Mouse (Mus musculus) fat pad, adult 2 months (tissue): ENCODE measurements around the gene Drap1.

ENCODE experiments used
- DNase-seq: peaks from one replicate; pipeline ENCODE4 v3.0.0-alpha.2; 2011; ENCODE audit warnings: low read depth, low spot score; ENCODE audit errors: extremely low read depth

Gene Drap1

DNA sequence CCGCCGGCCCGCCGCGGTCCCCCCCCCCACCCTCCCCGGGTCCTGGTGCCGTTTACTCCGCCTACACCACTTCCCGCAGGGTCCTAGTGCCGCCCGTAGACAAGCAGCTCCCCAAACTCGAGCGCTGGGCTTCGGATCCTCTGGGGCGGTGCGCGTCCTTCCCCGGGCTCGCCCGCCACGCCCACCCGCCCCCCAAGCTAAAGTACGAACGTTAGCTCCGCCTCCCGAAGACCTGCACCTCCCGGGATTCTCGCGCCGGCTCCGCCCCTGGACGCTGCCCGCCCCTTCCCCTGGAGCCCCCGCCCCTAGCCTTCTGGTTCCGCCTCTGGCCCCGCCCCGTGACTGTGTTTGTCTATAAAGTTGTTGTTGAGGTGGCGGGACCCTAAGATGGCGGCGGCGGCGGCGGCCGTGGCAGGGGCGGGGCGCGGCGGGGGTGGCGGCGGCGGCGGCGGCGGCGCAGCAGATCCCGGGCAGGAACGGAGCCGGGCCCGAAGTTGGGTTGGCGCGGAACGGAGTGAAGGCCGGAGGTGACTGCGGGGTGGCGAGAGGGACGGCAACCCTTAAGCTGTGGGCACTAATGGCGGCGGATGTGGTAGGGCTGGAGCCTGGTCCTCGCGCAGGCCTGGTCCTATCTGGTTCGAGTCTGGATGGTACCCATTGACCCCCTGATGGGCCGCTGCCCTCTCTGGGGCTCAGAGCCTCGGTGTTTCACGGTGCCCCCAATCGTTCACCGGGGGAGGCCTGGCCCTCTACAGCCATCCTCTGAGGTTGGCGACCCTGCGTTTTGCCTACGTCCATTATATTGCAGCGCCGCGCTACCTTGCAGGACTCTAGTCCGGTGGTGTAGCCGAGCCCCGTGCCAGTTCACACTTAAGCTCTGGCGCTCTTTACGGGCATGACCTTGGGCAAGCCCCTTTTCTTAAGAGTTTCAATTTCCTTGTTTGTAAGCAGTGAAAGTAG is at the start of gene Drap1, which contains the start of gene AI837181:
TSS of gene Drap1 (minus strand) at position 198 of the 960 bp plus-strand sequence.
TSS of gene AI837181 (plus strand) at position 363 of the 960 bp plus-strand sequence.
- DNase-seq, result peak; percentile 57

DNA sequence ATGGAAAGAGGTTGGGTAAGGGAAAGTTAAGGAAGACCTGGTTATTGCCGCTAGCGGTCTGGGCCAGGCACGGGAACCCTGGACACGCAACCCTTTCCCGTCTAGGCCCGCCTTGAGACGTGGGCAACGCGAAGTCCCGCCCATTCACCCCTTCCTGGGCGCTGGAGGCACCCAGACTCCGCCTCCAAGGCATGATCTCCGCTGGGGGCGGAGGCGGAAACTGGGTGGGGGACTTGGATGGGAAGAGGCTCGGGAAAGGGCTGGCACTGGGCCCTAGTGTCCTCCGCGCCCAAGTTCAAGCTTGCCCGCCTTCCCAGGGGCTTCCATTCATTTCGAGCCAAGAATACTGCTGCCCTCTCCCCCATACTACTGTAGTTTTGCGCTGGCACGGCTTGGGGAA is 48.9 kb upstream of the Drap1 start, which contains the start of gene Efemp2:
TSS of gene Efemp2 (plus strand) at position 235 of the 400 bp plus-strand sequence.
- no peak for DNase-seq

DNA sequence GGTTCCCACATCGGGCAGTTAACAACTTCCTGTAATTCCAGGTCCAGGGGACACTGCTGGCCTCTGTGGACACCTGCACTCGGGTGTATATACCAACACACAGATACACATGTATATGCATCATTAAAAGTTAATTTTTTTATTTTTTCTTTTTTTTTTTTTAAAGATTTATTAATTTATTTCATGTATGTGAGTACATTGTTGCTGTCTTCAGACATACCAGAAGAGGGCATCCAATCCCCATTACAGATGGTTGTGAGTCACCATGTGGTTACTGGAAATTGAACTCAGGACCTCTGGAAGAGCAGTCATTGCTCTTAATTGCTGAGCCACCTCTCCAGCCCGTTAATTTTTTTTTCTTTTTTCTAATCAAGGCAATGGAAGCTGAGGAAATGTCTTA is 48.1 kb upstream of the Drap1 start:
- DNase-seq, result no peak

DNA sequence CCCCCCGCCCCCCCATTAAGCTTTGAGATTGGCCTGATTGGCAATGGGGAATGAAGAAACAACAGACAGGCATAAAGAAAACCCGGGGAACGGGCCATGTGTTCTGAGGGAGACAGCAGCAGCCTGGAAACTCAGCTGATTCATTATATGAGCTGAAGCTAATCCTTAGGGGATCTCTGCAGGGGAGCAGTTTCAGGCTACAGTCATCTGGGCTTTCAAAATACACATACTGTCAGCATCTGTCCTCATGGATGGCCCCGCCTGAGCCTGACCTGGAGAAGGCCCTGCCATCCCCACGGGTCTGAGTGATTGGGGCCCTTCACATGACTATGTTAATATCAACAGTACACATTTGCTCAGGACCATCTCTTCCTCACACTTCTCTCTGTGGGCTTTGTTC is 47.1 kb upstream of the Drap1 start:
- DNase-seq, result no peak

DNA sequence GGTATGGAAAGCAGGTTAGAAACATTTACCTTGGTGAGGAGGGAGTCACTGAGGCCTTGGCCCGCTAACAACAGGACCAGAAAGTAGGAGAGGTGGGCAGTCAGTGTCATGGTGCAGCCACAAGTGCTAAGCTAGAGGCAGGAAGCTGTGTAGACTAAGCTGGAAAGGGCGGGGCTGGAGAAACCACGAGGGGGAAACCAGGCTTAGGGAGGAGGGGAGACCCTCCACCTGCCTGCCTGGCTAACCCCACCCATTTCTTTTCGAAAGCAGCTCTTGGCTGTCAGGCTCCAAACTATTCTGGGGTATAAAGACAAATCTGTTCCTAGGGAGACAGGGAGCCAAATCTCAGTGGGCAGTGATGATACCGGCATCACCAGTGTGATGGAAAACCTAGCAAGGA is 43.6 kb upstream of the Drap1 start, which contains the start of gene Ctsw:
TSS of gene Ctsw (minus strand) at position 134 of the 400 bp plus-strand sequence.
- no peak for DNase-seq

DNA sequence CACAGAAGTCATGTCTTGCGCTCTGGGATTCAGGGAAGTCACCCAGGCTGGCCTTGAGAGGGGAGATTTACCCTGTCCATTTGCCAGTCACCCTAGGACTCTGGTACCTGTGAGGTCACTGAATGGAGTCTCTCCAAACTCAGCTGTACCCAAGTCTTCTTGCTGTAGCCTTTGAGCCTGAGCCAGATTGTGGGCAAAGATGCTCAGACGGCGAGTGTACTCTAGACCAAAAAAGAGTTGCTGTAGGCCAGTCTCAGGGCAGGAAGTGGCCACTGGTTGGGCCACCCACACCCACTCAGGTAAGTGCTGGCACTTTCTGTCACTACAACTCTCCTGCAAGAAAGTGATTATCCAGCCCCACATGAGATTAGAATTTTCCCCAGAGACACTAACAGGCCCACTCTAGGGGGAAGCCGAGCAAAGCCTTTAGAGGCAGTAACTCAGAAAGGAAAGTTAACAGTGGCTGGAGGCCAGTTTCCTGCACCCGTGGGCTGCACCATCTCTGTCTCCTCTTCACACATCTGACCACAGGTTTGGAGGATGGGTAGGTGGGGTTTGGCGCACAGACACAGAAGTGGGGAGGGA is 42.2 kb upstream of the Drap1 start:
- no peak for DNase-seq

DNA sequence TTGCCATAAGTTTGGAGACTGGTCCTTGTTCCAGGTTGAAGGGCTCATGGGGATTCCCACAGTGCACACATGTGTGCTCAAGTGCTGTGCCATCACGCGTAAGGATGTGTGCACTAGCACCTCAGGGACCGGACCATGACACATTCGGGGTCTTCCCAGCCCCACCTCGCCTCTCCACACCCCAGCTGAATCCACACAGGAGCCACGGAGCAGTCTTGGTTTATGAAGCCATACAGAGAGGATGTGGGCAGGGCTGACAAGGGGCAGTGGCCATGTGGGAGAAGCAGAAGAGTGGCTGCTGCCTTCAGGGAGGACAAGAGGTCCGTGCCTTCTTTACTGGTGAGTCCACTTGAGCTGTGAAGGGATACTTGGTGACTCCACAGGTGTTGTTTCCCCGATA is 40.3 kb upstream of the Drap1 start:
- DNase-seq, result no peak

DNA sequence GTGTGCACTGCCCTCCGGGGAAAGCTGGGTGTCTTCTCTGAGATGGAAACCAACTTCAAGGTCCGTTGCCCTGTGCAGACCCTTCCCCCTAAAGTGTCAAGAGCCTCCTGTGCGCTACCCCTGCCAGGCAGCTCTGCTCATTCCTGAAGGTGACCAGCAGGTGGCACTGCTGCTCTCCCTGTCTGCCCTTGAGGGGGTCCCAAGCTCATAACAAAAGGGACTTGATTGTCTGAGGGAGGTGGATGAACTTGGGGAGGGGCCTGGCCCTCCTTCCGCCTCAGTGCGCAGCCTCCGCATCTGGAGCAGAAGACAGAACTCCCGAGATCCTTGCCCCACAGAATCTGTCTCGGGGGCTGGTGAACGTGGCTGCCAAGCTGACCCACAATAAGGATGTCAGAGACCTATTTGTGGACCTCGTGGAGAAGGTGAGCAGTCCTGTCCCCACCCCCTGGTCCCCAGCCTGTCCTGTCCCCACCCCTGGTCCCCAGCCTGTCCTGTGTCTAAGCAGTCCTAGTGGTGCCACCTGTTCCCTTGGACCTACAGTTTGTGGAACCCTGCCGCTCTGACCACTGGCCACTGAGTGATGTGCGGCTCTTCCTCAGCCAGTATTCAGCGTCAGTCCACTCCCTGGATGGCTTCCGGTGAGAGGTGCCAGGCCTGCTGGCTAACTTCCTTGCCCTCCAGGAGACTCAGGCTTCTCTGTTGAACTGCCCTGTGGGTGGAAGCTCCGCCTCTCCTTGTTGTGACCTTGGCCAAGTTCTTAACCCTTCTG is 39.2 kb upstream of the Drap1 start:
- DNase-seq, result no peak

DNA sequence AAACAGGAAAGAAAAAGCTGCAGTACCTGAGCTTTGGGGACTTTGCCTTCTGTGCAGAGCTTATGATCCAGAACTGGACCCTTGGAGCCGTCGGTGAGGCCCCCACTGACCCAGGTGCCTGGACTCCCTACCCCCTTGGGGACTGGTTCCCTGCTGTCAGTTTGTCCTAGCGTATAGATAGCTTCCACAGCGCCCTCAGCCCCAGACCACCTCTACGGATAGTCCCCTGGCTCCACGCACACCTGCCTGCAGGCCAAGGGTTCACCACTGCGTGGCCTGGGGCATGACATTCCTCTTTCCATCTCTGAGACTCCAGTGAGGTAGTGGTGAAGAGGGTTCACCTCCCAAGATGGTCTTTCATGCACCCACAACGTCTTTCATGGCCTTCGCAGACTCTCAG is 38.4 kb upstream of the Drap1 start:
- no peak for DNase-seq

DNA sequence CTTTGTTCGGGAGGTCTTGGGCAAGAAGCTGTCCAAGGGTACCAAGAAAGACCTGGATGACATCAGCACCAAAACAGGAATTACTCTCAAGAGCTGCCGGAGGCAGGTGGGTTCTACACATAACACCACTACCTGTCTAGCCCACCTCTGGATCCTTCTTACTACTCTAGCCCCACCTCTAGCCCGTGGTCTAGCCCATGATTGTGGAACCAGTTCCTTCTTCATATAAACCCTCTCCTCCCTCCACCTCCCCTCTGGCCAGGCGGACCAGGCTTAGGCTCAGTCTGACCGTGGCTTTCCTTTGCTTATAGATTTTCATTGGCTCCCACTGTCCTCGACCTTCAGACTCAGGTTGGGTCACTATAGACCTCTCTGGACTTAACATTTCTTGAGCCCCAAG is 36.6 kb upstream of the Drap1 start:
- DNase-seq, result no peak

DNA sequence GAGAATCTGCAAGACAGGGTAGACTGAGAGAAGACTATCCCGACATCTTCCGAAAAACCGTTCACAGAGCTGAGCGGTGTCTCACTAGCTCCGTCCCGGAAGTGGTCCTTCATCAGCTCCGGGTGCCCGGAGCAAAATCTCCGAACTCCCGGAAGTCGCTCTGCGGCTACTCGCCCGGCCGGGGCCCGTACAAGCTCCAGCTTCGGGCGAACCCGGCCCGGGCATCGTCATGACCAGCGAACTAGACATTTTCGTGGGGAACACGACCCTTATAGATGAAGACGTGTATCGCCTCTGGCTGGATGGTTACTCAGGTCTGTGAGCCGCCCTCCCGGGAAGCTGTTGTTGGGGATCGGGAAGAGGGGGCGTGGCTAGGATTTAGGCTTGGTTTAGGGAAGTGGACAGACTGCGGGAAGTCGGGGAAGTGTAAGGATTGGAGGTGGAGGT is 35.7 kb upstream of the Drap1 start, which contains the start of gene Fibp:
TSS of gene Fibp (plus strand) at position 151 of the 447 bp plus-strand sequence.
- no peak for DNase-seq

DNA sequence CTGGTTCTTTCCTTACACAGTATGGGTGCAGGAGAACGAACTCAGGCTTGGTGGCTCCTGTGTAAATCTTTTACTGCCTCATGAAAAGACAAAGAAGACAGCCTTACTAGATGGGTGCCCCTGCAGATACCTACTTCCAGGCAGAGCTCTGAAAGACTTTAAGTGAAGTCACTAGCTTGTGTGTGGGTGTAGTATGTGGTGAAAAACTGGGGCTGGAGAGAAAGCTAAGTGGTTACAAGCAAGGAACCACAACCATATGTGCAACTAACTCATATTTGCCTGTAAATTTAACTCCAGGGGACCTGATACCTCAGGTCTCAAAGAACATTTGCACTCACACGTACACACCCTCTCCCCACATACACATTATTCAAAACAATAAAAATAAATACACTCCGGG is 35.1 kb upstream of the Drap1 start:
- no peak for DNase-seq

DNA sequence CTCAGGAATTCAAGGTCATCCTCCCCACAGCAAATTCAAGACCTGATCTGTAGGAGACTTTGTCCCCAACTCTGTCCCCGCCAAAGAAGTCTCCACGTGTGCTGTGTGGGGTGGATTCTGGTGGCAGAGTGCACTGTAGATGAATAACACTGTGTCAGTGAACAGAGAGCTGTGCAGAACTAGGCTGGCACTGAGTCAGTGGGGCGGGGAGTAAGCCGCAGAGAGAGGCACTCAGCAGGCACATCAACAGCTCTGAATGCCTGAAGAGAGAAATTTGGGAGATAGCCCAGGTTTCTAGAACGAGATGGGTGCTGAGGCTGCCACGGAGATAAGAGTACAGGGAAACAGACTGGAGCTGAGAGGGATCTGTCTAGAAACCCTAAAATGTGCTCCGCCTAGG is 34.2 kb upstream of the Drap1 start:
- no peak for DNase-seq

DNA sequence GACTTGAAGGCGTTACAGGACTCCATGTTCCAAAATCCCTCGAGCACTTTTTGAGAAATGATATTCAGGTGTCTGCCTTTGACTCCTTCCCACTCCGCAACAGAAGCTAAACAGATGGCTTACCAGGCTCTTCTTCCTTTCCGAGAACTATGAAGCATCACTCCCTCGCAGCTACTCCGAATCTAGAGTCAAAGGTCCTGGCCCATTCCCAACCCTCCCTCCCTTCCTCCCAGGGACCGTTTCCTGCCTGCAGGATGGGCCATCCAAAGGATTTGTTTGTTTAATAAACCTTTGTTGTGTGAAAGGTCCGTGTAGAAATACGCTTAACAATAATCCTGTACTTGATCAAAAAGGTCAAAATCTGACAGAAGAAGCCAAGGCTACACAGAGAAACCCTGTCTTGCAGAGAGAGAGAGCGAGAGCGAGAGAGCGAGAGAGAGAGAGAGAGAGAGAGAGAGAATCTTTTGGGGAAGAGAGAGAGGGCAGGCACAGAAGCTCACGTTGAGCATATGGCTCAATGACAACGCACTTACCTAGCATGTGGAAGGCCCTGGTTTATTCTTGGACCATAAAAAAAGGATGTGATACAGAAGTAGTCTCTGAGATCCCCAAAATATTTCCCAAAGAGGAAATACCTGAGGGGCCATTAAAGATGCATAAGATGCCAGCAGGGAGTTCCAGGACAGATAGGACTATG is 33.1 kb upstream of the Drap1 start, which contains the start of gene Ccdc85b:
TSS of gene Ccdc85b (minus strand) at position 149 of the 697 bp plus-strand sequence.
- no peak for DNase-seq

DNA sequence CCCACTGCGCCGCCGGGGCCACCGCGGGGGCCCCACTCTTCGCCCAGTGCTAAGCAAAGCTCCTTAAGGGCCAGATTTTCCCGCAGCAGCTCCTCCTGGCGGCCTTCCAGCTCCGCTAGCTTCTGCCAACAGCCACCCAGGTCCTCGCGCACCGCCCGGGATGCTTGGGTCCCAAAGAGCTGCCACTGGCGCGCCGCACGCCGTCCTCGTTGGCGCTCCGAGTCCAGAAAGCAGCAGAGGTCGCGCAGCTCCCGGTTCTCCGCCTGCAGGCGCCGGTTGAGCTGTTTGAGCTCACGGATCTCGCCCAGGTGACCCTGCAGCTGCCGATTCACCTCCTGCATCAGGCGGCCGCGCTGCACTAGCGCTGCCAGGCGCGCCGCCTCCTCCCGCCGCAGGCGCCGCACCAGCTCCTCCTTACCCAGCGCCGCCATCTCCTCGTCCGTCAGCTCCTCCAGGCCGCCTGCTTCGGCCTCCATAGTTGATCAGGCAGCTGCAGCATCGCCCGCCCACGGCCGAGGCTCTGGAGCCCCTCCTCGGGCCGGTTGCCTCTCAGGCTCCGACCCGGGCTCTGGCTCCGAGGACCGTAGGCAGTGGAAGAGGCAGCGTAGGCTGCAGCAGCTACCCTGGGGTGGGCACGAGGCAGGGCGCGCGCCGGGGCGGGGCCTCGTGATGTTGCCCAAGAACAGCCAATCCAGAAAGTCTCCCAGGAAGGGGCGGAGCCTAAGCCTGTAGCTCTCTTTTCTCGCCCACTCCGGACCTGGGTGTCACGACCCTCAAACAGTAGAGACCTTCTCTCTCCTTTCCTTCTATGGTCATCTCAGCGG is 32.4 kb upstream of the Drap1 start:
- no peak for DNase-seq

DNA sequence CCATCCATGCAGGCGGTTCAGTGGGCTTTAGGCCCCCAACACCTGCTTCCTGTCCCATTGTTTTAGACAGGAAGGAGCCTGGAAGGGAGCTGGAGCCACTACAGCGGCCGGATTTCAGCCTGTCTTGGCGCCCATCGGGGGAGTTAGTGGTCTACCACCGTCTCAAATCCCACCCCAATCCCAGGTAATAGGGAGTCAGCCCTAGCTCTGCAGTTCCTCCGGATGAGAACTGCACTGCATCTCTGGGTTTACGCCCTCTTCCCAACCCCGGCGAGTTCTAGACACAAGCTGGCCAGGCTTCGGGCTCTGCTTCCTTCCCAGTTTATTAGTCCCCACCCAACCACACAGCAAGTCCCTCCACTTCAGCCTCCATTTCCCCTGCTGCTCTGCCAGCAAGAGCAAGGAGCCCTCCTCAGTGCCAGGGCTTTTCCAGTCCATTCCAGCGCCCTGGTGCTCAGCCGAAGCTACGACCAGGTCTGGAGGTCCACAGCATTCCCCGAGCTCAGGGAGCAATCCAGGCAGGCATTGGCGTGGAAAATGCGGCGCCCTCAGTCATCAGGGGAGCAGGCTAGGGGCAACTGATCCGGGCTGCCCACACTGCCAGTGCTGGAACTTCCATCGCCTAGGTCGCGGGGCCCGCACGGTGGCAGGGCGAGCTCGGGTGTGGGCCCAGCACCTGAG is 31.6 kb upstream of the Drap1 start:
- no peak for DNase-seq

DNA sequence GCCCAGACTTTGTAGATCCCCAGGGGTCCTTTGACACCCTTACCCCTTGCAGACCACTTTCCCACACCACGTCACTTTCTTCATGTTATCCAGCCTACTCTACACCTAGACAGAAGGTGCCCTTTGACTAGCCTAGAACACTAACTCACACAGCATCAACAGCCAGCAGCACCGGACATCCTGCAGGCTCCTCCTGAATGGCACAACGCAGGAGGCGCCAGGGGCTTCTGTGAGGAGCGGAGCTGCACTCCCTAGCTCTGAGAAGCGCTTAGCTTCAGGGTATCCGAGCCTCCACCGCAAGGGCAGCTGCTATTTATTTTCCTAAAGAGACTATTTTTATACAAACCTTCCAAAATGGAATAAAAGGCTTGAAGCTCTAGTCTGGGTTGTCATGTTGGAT is 30.8 kb upstream of the Drap1 start:
- no peak for DNase-seq

DNA sequence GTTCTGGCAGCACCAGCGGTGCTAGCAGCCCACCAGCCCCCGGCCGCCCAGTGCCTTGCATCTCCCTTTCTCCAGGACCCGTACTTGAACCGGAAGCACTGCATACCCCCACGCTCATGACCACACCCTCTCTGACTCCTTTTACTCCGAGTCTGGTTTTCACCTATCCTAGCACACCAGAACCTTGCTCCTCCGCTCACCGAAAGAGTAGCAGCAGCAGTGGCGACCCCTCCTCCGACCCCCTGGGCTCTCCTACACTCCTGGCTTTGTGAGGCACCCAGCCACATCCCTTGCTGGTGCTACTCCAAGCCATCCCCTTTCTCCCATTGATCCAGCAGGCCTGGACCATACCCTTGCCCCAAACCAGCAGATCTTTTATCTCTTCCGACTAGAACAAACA is 30.3 kb upstream of the Drap1 start:
- DNase-seq, result no peak

DNA sequence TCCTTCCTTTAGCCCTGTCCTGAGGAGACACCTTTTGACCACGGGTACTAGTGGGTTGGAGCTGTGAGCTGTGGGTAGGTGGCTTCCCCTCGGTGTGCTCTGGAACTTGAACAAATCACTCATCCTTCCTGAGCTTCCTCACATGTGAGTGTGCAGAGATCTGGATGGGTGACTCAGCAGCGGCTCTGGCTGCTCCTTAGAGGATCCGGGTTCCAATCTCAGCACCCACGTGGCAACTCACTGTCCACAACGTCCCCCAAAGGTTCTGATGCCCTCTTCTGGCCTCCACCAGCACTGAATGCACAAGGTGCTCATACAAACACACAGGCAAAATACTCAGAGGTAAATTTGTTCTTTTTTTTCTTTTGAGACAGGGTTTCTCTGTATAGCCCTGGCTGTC is 27.0 kb upstream of the Drap1 start:
- DNase-seq, result no peak
